Mouse (Mus musculus): ENCODE results near the gene Taok1. TPM values are rescaled to one million over a fixed set of nuclear protein-coding genes. Genes with fewer than 3 reads are reported as not detected.

Gene Taok1
- total and polyA plus RNA-seq, 2 experiments from 2014 or later: 30.8 to 87.4 TPM

DNA sequence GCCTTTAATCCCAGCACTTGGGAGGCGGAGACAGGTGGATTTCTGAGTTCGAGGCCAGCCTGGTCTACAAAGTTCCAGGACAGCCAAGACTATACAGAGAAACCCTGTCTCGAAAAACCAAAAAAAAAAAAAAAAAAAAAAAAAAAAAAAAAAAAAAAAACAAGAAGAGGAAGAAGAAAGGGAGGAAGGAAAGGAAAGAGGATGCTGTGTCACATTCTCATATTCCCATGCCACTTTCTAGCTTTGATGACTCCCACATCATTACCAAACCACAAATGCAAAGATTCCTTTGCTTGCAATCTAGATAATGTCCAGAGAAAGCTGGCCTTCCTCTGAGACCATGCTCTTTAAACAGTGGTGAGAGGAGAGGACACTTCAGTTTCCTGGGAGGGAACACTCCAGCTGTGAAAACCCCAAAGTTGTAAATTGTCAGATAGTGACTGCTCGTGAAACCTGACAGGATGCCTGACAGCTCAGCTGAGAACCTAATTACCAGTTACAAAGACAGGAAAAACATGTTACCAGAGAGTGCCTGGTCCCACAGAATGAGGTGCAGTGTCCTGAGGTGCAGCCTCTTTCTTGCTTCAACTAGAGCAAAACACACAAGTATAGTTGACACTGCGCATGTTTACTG is 14.4 kb upstream of the Taok1 start:
- no peak for TF ChIP-seq CTCF (IDR thresholded peaks at IDR 0.05; ENCODE audit: low read depth)
- H3K36me3 ChIP-seq (ENCODE audit: insufficient read depth): no peaks in the 10 kb centered on the region
- 80% methylated on average over 5 of the region's 5 CpGs for WGBS
- no peaks in the 10 kb centered on the region for H3K27me3 ChIP-seq (ENCODE audit: insufficient read depth, low read length)
- ATAC-seq (no peak), DNase-seq (no peak)
- no peaks in the 10 kb centered on the region for H3K9me3 ChIP-seq (ENCODE audit: low read length)
- H3K9ac ChIP-seq: no peak overlapping the region
- no peak overlapping the region for H3K4me2 ChIP-seq (ENCODE audit: low read depth)
- peaks cover 20% of the 10 kb centered on the region for H3K4me1 ChIP-seq (ENCODE audit: insufficient read depth)
- no peak overlapping the region for H3K27ac ChIP-seq (ENCODE audit: low read depth, low read length)
- no peak overlapping the region for H3K4me3 ChIP-seq (ENCODE audit: low read depth, low read length)

DNA sequence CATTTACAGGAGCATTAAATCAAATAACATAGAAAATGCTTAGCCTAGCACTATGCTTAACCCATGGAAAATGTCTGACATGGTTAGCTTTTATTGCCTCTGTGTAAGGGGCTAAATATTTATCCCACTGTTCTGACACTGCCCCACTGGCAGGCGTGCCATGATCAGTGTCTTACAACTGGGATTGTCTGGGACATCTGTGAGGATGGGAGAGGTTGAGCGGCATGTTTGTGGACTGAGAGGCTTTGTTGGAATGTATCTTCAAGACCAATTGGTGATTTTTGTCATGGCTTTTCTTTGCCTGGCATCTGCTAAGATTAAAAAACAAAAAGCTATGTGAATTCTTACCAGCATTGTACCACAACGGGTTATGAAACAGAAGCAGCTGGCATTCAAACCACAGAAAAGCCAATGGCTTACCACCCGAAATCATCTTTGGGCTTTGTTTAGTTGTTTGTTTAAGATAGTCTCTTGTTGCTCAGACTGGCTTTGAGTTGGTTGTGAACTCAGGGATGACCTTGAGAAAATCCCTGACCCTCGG is 7.5 kb upstream of the Taok1 start:
- no peaks in the 10 kb centered on the region for H3K9me3 ChIP-seq (ENCODE audit: low read length)
- no peak for DNase-seq
- no peaks in the 10 kb centered on the region for H3K4me1 ChIP-seq (ENCODE audit: insufficient read depth)
- no peak for TF ChIP-seq CTCF (IDR thresholded peaks at IDR 0.05; ENCODE audit: low read depth)
- H3K27ac ChIP-seq (ENCODE audit: low read depth, low read length): no peak overlapping the region
- no peak overlapping the region for H3K4me3 ChIP-seq (ENCODE audit: low read depth, low read length)
- no peaks in the 10 kb centered on the region for H3K27me3 ChIP-seq (ENCODE audit: insufficient read depth, low read length)
- H3K36me3 ChIP-seq (ENCODE audit: insufficient read depth): no peaks in the 10 kb centered on the region
- H3K9ac ChIP-seq: no peak overlapping the region
- H3K4me2 ChIP-seq (ENCODE audit: low read depth): no peak overlapping the region
- WGBS: 75% methylated on average over 5 of the region's 5 CpGs
- no peak for ATAC-seq

DNA sequence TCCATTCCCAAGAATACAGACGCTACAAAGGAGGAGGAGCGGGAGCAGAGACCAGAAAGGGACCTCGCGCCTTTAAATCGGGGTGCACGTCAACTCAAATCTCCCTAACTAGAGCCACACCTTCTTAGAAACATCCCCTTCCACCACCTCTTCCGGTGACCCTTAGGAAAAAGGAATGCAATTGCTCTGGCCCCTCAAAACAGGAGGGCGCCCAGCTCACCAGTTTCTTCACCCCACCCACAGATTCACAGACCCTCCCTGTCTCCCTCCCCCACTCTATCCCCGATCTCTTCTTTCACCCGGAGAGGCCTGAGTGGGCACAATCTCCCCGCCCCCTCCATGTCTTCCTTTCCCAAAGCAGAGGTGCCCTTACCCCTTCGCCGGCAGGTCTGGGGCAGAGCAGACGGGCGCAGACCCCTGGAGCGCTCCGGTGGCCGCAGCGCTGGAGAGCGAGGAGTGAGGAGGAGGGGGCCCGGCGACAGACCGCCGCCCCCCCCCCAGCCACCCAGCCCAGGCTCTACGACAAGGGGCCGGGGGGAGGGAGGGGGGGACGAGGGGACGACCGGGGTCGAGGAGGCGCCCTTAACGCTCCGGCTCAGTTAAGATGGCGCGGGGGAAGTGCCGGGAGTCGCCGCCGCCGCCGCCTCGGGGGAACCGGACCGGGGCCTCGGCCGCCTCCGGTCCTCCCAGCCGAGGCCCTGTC is 629 bp downstream of the Taok1 start:
- Histone ChIP-seq H3K4me3 (ENCODE audit: low read depth, low read length) (peak overlapping the region; percentile 99), H3K9me3 (ENCODE audit: low read length) (no peaks in the 10 kb centered on the region), H3K4me1 (ENCODE audit: insufficient read depth) (peaks cover 7% of the 10 kb centered on the region), H3K9ac (peak overlapping the region; percentile 98), H3K27ac (ENCODE audit: low read depth, low read length) (peak overlapping the region; percentile 95), H3K27me3 (ENCODE audit: insufficient read depth, low read length) (no peaks in the 10 kb centered on the region), H3K4me2 (ENCODE audit: low read depth) (peak overlapping the region; percentile 65), H3K36me3 (ENCODE audit: insufficient read depth) (no peaks in the 10 kb centered on the region; the same call in 1 of the 2 replicates)
- ATAC-seq (peak; percentile 62), DNase-seq (peak; percentile 41)
- TF ChIP-seq CTCF (IDR thresholded peaks at IDR 0.05; ENCODE audit: low read depth): no peak
- 7% methylated on average over 28 of the region's 48 CpGs for WGBS

DNA sequence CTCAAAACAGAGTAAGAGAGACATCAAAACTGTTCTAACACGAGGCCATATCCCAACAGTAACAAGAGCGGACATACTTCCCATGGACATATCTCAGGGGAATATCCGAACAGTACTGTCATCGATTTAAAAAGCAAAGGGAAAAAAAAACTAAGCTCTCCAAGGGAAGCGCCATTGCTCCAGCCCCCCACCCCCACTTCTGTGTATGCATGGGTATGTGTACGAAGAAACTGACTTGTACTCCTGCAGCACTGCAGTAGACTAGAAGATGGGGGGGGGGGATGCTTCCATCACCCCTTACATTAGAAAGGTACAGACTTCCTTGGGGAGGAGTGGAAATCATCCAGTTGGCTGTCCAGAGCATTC is 1.2 kb downstream of the Taok1 start:
- H3K9me3 ChIP-seq (ENCODE audit: low read length): no peaks in the 10 kb centered on the region
- peaks cover 7% of the 10 kb centered on the region for H3K4me1 ChIP-seq (ENCODE audit: insufficient read depth)
- DNase-seq (no peak), ATAC-seq (peak; percentile 5; the same call in 1 of the 2 replicates)
- H3K27me3 ChIP-seq (ENCODE audit: insufficient read depth, low read length): no peaks in the 10 kb centered on the region
- no peaks in the 10 kb centered on the region; the same call in 1 of the 2 replicates for H3K36me3 ChIP-seq (ENCODE audit: insufficient read depth)
- peak overlapping the region; percentile 98 for H3K9ac ChIP-seq
- peak overlapping the region; percentile 65 for H3K4me2 ChIP-seq (ENCODE audit: low read depth)
- H3K4me3 ChIP-seq (ENCODE audit: low read depth, low read length): peak overlapping the region; percentile 99
- peak overlapping the region; percentile 95; the same call in 1 of the 2 replicates for H3K27ac ChIP-seq (ENCODE audit: low read depth, low read length)
- TF ChIP-seq CTCF (IDR thresholded peaks at IDR 0.05; ENCODE audit: low read depth): no peak
- WGBS: 3% methylated on average over 6 of the region's 6 CpGs

DNA sequence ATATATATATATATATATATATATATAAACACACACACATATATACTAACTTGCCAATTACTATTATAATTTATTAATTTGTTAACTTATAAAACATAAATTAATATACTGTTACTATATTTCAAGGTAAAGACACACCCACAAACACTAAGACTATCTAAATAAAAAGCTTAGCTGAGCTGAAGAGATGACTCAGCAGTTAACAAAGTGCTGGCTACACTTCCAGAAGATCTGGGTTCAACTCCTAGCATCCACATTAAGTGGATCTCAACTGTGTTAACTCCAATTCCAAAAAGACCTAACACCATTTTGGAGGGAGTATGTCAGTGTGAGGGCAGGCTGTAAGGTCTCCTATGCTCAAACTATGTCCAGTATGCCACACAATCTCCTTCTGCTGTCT is 10.3 kb downstream of the Taok1 start:
- no peak overlapping the region for H3K4me2 ChIP-seq (ENCODE audit: low read depth)
- DNase-seq: no peak
- H3K27me3 ChIP-seq (ENCODE audit: insufficient read depth, low read length): no peaks in the 10 kb centered on the region
- no peak overlapping the region for H3K4me3 ChIP-seq (ENCODE audit: low read depth, low read length)
- H3K9me3 ChIP-seq (ENCODE audit: low read length): no peaks in the 10 kb centered on the region
- no peaks in the 10 kb centered on the region for H3K36me3 ChIP-seq (ENCODE audit: insufficient read depth)
- no peak for TF ChIP-seq CTCF (IDR thresholded peaks at IDR 0.05; ENCODE audit: low read depth)
- no peak overlapping the region for H3K27ac ChIP-seq (ENCODE audit: low read depth, low read length)
- H3K9ac ChIP-seq: no peak overlapping the region
- no peaks in the 10 kb centered on the region for H3K4me1 ChIP-seq (ENCODE audit: insufficient read depth)
- ATAC-seq: no peak

DNA sequence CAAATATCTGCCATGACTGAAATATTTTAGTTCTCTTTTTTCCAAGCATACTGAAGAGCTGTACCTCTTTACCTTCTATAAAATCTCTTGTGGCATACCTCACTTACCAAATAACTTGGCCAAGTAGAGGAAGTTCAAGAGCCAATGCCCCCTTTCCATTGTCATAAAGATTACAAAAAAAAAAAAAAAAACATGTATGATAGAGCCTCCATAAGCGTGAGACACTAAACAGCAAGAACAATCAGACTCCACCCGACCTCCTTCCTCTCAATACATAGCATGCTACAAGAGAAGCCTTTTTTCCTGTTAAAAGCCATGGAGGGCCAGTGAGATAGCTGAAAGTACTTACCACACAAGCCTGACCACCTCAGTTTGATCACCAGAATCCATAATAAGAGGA is 16.2 kb downstream of the Taok1 start:
- Histone ChIP-seq H3K9me3 (ENCODE audit: low read length) (no peaks in the 10 kb centered on the region), H3K4me3 (ENCODE audit: low read depth, low read length) (no peak overlapping the region), H3K36me3 (ENCODE audit: insufficient read depth) (no peaks in the 10 kb centered on the region), H3K9ac (no peak overlapping the region), H3K27me3 (ENCODE audit: insufficient read depth, low read length) (no peaks in the 10 kb centered on the region), H3K4me2 (ENCODE audit: low read depth) (no peak overlapping the region), H3K27ac (ENCODE audit: low read depth, low read length) (no peak overlapping the region), H3K4me1 (ENCODE audit: insufficient read depth) (no peaks in the 10 kb centered on the region)
- 91% methylated on average over 2 of the region's 2 CpGs for WGBS
- ATAC-seq (no peak), DNase-seq (no peak)
- no peak for TF ChIP-seq CTCF (IDR thresholded peaks at IDR 0.05; ENCODE audit: low read depth)

DNA sequence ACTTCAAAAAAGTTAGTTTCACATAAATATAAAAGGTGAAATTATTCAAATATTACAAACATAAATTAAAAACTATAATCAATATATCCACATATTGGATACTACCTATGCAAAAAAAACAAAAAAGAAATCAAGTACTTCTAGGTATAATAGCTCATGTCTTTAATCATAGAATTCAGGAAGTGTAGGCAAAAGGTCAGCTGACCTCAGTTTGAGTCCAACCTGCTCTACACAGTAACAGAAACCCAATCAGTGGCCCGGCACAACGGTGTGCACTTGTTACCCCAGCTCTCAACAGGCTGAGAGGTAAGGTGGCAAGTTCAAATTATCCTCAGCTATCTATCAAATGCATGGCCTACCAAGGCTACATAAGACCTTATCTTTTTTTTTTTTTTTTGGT is 16.8 kb downstream of the Taok1 start:
- H3K4me1 ChIP-seq (ENCODE audit: insufficient read depth): no peaks in the 10 kb centered on the region
- no peak for DNase-seq

More for the DNA sequence above, 16.8 kb downstream of the Taok1 start:
- no peak overlapping the region for H3K27ac ChIP-seq (ENCODE audit: low read depth, low read length)
- no peaks in the 10 kb centered on the region for H3K36me3 ChIP-seq (ENCODE audit: insufficient read depth)
- no peak overlapping the region for H3K4me3 ChIP-seq (ENCODE audit: low read depth, low read length)
- H3K9me3 ChIP-seq (ENCODE audit: low read length): no peaks in the 10 kb centered on the region
- no peaks in the 10 kb centered on the region for H3K27me3 ChIP-seq (ENCODE audit: insufficient read depth, low read length)
- TF ChIP-seq CTCF (IDR thresholded peaks at IDR 0.05; ENCODE audit: low read depth): no peak
- 98% methylated on average over 2 of the region's 2 CpGs for WGBS
- H3K9ac ChIP-seq: no peak overlapping the region
- no peak overlapping the region for H3K4me2 ChIP-seq (ENCODE audit: low read depth)
- ATAC-seq: no peak

Measured in forebrain, postnatal 0 days (tissue).